Mouse (Mus musculus) 3T3-L1 (cell line): Measurements from ENCODE around the gene Nav2.

Experiments used
- DNase-seq: peaks from one replicate; pipeline ENCODE4 v3.0.0-alpha.2; 2015; ENCODE audit warnings: low read depth, low spot score

Nav2 gene

DNA sequence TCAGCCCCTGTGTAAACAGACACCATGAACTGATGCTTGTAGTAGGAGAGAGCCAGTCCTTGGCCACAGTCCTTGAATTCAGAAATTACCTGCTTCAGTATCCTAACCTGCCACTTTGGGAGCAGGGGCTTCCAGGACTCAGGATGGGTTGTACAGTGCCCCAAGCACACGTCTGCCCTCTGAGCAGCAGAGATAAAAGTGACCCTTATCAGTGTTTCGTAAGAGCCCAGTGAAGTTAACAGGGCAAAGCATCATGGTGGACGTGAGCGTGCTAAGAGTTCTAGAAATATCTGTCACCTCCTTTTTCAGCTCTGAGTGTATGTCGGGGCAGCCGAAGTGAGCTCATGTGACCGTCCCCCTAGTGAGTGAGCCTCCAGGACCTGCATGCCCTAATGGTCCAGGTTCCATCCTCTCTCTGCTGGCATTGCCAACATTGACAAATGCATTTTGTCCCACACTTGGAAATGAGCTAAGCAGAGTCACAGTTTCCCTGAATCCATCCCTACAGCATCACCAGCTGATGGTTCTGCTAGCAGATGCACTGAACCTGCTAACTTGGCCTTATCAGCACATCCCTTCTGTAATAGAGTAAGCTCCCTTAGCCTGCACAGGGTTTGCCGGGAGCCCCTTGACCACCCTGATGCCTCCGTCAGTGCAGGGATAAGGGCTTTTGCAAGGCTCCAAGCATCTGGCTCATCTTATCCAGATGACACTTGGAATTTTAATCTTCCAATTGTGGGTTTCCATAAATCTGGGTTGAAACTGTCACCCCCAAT lies 418.6 kb downstream of the Nav2 start:
- no peak for DNase-seq

- no peak for DNase-seq
Observed at GRCm38 (mm10) chr7:49330181-49330580, 421.7 kb downstream of the Nav2 start.

- no peak for DNase-seq
Observed at GRCm38 (mm10) chr7:49331939-49332338, 423.4 kb downstream of the Nav2 start.

DNA sequence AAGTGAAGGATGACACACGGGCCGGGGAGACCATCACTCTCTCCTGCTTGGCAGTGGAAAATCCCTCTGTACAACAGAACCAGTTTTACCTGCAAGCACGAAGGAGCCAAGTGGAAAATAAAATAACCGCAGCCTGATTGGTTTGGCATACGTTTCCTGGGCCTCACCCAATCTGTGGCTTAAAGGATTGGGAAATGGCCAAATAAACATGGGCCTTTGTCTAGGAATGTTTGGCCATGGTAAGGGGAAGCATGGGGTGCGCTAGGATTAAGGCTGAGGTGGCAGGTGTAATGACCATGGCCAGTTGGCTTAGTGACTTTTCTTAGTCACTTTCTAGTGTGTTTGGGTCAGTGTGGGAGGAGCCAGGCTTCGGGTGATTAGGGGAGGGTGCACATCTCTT lies 424.1 kb downstream of the Nav2 start:
- no peak for DNase-seq

DNA sequence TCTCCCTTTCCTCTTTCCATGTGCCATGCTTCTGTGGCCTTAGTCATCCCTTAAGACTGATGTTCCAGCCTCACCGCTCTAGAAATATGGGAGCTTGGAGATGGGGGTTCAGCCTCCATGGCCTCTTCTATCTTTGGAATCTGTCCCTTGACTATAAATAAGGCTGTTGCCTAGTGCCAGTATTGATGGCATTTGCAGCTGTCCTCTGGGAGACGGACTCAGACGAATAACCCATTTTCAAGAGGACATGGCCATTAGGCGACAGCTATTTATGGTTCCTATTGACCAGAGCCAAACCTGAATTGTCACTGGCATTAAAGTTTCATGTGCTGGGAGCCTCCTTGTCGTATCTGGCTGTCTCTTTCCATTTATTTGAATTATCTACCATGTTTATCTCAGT lies 425.6 kb downstream of the Nav2 start:
- DNase-seq: no peak

GRCm38 (mm10) chr7:49335056-49335455 lies 426.5 kb downstream of the Nav2 start:
- no peak for DNase-seq

- DNase-seq: no peak
Observed at GRCm38 (mm10) chr7:49336725-49337124, 428.2 kb downstream of the Nav2 start.

DNA sequence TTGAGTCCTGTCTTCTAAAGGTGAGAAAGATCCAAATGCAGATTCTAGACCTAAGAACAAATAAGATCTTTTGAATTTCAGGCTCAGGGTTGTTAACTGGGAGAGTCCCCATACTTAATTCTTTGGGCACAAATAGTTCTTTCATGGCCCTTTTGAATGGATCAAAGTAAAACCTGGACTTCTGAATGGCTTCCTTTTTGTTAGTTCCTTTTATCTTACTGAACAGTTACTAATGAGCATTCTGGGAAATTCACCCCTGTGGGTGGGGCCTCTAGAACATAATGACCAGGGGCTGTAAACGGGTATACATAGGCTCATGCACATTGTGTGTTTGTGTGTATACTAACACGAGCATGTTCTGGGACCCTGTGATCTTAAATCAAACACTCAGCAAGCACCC lies 429.2 kb downstream of the Nav2 start:
- no peak for DNase-seq

- no peak for DNase-seq
Observed at GRCm38 (mm10) chr7:49339953-49340352, 431.4 kb downstream of the Nav2 start.

DNA sequence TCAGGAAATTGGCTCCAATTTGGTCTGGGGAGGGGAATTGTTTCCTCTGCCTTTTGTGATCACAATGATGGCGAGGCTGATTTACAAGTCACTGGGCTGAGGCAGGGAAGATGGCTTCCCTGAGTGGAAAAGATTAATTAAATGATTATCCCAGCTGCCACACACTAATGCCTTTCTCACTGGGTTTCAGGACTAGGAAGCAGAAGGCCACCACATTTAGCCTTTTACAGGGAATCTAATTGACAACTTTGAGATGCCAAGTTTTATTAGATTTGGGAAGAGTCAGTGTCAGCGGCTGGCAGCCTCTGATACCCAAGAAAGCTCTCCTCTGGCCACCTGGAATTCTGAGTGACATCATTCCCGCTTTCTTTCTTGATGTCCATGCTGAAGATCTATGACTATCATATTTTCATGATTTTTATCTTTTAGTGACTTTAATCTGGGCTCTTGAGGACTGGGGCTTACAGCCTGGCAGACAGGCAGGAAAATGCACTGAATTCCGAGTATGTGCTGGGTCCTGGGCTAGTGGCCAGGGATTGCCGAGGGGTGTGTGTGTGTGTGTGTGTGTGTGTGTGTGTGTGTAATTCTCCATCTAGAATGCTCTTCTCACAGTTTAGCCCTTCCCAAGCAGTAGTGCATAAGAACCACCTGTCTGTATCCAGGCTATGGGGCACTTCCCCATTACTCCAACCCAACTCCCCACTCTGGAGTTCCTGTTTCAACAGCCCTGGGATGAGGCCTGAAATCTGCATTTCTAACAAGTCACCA lies 432.8 kb downstream of the Nav2 start:
- DNase-seq: no peak

DNA sequence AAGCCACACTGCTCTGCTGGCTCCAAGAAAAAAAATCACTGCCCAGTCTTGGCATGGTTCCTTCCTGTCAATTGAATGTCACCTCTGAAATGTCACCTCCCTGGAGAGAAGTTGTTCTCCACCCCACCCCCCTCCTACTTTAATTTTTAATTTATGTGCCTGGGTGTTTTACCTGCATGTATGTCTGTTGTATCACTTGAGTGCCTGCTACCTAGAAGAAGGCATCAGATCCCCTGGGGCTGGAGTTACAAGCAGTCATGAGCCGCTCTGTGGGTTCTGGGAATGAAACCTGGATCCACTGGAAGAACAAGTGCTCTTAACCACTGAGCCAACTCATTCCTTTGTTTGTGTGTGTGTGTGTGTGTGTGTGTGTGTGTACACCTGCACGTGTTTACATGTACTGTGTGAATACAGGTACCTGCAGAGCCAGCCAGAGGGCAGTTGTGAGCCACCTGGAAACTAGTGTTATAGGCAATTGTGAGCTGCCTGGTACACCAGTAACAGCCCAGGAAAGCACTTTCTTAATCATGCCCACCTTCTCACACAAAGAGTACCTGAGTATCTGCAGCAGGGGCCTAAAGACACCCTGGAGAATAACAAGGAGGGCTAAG lies 433.5 kb downstream of the Nav2 start:
- no peak for DNase-seq

DNA sequence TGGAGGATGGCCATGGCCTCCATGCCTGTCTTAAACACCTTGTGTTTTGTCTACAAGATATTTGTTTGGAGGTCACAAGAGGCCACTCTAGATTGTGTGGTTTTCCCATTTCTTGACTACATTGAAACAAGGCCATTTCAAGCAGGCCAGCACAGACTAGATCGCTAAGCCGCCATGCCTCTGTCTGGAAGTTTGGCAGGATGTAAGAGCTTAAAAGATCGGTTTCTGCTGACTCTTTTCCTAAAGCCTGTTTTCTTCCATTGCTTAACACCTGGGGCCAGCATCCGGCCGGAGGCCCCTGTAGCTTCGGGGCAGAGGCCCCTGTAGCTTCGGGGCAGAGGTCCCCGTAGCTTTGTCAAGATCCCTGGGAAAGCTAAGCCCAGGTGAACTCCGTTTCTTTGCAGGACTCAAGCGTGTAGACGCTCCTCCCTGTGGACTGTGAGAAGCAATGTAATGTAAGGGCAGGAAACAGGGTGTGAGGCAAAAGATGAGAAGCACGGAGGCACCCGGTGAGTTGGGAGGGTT lies 434.1 kb downstream of the Nav2 start:
- no peak for DNase-seq

- no peak for DNase-seq
Observed at GRCm38 (mm10) chr7:49343081-49343600, 434.6 kb downstream of the Nav2 start.

- DNase-seq: no peak
Observed at GRCm38 (mm10) chr7:49343752-49344484, 435.4 kb downstream of the Nav2 start.

- no peak for DNase-seq
Observed at GRCm38 (mm10) chr7:49347338-49348272, 439.1 kb downstream of the Nav2 start.

DNA sequence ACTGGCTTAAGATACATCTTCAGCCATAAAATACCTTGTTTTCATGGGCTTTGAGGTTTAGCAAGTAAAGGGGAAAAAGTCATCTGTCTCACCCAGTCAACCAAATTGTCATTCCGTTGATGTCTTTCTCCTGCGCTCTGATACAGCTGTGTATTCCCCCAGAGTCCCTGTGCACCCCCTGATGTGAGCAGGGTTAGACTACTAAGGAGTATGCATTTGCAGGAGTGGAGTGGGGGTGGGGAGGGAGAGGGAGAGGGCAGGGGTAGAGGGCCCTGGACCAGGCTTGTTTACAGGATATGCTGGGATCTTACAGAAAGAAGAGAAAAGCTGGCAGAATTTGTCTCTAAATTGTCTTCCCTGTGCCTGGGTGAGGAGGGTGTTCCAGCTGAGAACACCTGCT lies 440.1 kb downstream of the Nav2 start:
- DNase-seq: no peak

GRCm38 (mm10) chr7:49350321-49351007 lies 441.9 kb downstream of the Nav2 start:
- no peak for DNase-seq

DNA sequence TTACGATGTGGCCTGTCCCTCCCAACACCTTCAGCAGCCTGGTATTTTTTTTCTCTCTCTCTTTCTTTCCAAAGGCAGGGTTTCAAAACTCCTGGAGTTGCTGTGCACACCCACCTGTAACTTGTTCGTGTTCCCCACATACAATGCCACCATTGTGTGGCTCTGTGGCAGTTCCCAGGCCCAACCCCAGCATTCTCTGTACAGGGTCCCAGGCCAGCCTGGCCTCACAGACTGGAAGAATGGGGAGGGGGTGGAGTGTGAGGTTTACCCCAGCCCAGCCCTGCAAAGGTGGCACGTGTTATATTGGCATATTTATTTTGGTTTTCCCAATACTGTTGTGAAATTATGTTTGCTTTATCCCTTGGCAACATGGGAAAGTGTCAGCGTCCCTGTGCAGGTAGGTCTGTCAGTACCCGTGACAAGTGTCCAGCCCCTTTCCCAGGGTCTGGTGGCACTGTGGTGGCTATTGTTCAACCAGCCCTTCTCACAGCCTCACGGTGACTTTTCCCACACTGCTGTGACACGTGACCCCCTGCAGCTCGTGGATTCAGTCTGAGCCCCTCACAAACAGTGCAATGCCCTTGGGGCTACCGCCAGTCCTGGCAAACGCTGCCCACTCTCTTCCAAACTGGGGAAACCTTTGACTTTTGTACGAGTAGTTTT lies 443.2 kb downstream of the Nav2 start:
- DNase-seq: no peak

GRCm38 (mm10) chr7:49357441-49358165 lies 449.1 kb downstream of the Nav2 start:
- no peak for DNase-seq
